Mouse (Mus musculus): ENCODE measurements around the gene Exoc6b. TPM values are rescaled to one million over a fixed set of nuclear protein-coding genes. Genes with fewer than 3 reads are reported as not detected.

Gene Exoc6b
- polyA plus RNA-seq, 1 experiment from 2014 or later = 5.2 TPM

DNA sequence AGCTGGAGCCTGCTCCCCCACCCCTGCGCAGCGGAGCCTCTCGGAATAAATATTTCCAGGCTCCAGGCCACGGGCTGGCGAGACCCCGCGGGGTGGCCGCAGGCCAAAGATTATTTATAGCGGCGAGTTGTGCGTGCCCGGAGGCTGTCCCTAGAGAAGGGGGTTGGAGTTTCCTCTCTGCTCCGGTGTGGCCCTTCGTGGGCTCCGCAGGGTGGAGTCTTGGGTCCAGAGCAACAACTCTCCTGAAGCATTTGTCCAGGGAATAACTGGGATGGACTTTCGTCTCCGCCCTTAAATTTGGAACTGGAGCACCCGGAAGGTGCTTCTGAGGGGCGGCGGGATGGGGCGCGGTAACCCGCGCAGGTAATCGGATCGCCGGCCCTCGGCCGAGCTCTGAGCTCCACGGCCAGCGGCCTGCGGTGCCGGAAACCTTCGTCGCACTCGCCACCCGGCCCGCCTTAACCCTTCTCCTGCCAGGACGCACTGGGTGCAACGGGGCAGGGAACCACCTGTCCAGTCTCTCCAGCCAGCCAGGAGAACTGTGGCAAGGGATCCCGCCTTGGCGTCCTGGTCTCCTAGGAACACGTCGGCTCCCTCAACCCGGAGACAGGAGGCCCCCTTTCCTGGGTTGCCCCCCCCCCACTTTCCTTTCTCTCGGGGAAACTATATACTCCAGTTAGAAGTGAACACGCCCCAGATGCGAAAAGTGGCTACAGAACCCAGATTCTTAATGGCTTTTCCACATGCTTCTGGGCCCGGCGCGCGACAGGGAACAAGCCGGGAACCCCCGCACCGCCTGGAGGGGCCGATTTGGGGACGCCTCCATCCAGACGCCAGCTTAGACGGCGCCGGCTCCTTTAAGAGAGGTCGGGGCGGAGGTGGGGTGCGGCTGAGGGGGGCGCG is 484.3 kb downstream of the Exoc6b start:
- Histone ChIP-seq H3K9ac (no peak overlapping the region; the same call in 1 of the 2 replicates), H3K27me3 (replicated peaks) (peaks cover 100% of the 10 kb centered on the region), H3K4me3 (peak overlapping the region; percentile 36), H3K9me3 (replicated peaks) (no peaks in the 10 kb centered on the region), H3K36me3 (no peaks in the 10 kb centered on the region), H3K4me2 (peak overlapping the region; percentile 61), H3K27ac (no peak overlapping the region), H3K4me1 (peaks cover 50% of the 10 kb centered on the region)
- no peak for ATAC-seq
- under 1% methylated on average over 66 of the region's 66 CpGs for WGBS (ENCODE audit: insufficient replicate concordance)

DNA sequence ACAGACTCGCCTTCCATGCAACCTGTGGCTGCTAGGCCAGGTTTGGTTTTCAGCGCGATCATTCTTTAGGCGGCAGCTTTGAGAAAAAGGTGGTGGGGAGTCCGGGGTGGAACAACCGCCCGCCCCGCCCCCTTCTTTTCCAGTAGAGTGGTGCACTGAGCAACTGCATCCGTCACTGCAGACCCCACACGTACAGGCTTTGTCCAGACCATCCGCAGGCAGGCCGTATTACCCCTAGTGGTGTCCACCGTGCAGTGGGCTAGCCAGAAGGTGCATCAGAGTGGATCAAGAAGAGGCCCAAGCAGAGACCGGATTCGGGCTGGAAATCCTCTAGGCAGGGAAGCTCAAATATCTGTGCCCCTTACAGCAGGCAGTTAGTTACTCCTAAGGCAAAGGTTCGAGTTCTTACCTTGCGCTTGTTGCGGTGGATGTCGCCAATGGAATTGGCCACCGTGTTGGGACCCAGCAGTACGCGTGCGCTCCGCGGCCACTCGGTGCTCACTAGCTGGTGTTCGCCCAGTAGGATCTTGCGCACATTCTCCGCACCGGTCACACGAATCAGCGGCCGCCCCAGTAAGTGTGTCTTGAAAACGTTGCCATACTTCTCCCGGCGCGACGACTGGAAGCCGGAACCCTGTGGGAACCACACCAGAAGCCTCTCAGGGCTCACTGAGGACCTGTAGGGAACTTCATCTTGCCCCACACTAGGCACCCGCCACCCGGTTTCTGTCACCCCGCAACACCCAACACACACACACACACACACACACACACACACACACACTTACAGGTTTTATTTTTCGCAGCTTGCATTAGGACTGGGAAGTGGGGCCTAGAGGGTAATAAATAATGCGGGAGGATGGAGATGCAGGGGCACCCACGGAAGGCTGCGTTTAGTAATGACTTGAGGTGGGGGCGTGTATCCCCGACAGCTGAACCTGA is 485.2 kb downstream of the Exoc6b start:
- peaks cover 45% of the 10 kb centered on the region for H3K4me1 ChIP-seq
- peak overlapping the region; percentile 61 for H3K4me2 ChIP-seq
- H3K9ac ChIP-seq = no peak overlapping the region
- ATAC-seq = no peak
- peaks cover 99% of the 10 kb centered on the region for H3K27me3 ChIP-seq (replicated peaks)
- peak overlapping the region; percentile 36 for H3K4me3 ChIP-seq
- WGBS (ENCODE audit: insufficient replicate concordance) = 2% methylated on average over 46 of the region's 48 CpGs
- no peaks in the 10 kb centered on the region for H3K9me3 ChIP-seq (replicated peaks)
- H3K27ac ChIP-seq = no peak overlapping the region
- no peaks in the 10 kb centered on the region for H3K36me3 ChIP-seq

DNA sequence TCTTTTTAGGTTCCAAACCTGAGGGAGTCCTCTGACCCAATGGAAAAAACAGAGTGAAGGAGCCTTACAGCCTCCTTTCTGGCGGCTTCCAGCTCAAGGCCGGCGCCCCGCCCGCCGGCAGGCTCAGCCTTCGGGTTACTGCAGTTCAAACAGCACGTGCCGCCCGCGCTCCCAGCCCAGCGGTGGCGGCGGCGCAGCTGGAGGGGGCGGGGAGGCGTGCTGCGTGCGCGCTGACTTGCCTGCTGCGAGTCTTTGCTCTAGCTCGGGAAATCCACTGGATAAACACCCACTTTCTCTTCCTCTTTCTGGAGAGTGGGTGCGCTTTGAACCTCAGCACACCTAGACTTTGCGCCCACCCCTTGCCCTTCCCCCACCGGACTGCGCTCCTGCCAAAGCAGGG is 485.9 kb downstream of the Exoc6b start:
- Histone ChIP-seq H3K27me3 (replicated peaks) (peaks cover 99% of the 10 kb centered on the region), H3K4me1 (peaks cover 41% of the 10 kb centered on the region), H3K4me2 (peak overlapping the region; percentile 61), H3K36me3 (no peaks in the 10 kb centered on the region), H3K9ac (no peak overlapping the region), H3K9me3 (replicated peaks) (no peaks in the 10 kb centered on the region), H3K27ac (no peak overlapping the region), H3K4me3 (peak overlapping the region; percentile 33)
- WGBS (ENCODE audit: insufficient replicate concordance) = 1% methylated on average over 26 of the region's 26 CpGs
- peak; percentile 42; the same call in 1 of the 2 replicates for ATAC-seq

DNA sequence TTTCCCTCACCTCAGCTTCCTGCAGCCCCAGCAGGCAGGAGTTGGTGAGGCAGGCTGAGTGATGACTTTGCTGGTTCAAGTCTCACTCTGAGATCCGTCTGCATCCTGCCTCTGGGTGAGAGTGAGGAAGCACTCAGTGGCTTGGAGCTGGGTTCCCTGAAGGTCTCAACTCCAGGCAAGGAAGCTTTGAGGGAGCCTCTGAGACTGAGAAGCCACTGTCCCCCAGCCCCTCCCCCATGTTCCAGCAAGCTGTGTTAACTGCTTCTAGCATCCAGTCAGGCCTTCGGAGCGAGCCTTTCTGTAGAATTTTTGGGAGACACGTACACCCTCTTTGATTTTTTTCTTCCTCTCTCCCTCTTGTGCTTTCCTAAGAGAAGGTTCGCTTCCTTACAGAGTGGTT is 486.5 kb downstream of the Exoc6b start:
- H3K36me3 ChIP-seq = no peaks in the 10 kb centered on the region
- ATAC-seq = no peak
- no peak overlapping the region for H3K9ac ChIP-seq
- H3K4me1 ChIP-seq = peaks cover 39% of the 10 kb centered on the region
- no peak overlapping the region for H3K4me3 ChIP-seq
- 15% methylated on average over 5 of the region's 5 CpGs for WGBS (ENCODE audit: insufficient replicate concordance)
- no peak overlapping the region; the same call in 1 of the 2 replicates for H3K4me2 ChIP-seq
- peaks cover 99% of the 10 kb centered on the region for H3K27me3 ChIP-seq (replicated peaks)
- no peaks in the 10 kb centered on the region for H3K9me3 ChIP-seq (replicated peaks)
- no peak overlapping the region for H3K27ac ChIP-seq

GRCm38 (mm10) chr6:84581833-84582445 is 487.4 kb downstream of the Exoc6b start:
- peaks cover 98% of the 10 kb centered on the region for H3K27me3 ChIP-seq (replicated peaks)
- H3K27ac ChIP-seq = no peak overlapping the region
- H3K9me3 ChIP-seq (replicated peaks) = no peaks in the 10 kb centered on the region
- H3K4me3 ChIP-seq = no peak overlapping the region
- 43% methylated on average over 9 of the region's 9 CpGs for WGBS (ENCODE audit: insufficient replicate concordance)
- no peak for ATAC-seq
- no peak overlapping the region for H3K9ac ChIP-seq
- H3K4me1 ChIP-seq = peaks cover 31% of the 10 kb centered on the region
- no peak overlapping the region for H3K4me2 ChIP-seq
- no peaks in the 10 kb centered on the region for H3K36me3 ChIP-seq

- H3K4me1 ChIP-seq = peaks cover 26% of the 10 kb centered on the region
- H3K4me2 ChIP-seq = no peak overlapping the region
- no peak for ATAC-seq
- H3K9ac ChIP-seq = no peak overlapping the region
- no peaks in the 10 kb centered on the region for H3K9me3 ChIP-seq (replicated peaks)
- no peak overlapping the region for H3K27ac ChIP-seq
- 54% methylated on average over 6 of the region's 6 CpGs for WGBS (ENCODE audit: insufficient replicate concordance)
- no peak overlapping the region for H3K4me3 ChIP-seq
- no peaks in the 10 kb centered on the region for H3K36me3 ChIP-seq
- H3K27me3 ChIP-seq (replicated peaks) = peaks cover 91% of the 10 kb centered on the region
These were observed 488.1 kb downstream of the Exoc6b start for GRCm38 (mm10) chr6:84580979-84581832.

DNA sequence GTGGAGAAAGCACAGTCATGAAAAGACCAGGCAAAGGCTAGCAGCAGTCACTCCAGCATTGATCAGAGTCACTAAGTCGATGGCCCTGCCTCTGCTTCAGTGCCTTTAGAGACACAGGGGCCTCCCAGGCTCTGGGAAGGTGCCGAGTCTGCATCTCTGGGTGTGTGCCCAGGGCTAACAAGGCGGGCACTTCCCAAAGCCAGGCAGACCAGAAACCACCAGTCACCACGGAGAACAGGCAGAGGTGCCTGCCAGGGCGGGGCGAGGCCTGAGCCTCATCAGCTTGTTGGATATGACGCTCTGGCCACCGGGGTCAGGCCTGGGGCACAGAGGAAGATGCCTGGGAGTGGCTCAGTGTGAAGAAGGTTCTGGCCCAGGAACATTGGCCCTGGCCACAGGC is 489.8 kb downstream of the Exoc6b start:
- Histone ChIP-seq H3K27me3 (replicated peaks) (peaks cover 89% of the 10 kb centered on the region), H3K4me1 (peaks cover 11% of the 10 kb centered on the region), H3K9me3 (replicated peaks) (no peaks in the 10 kb centered on the region), H3K9ac (no peak overlapping the region), H3K36me3 (no peaks in the 10 kb centered on the region), H3K4me3 (no peak overlapping the region), H3K4me2 (no peak overlapping the region), H3K27ac (no peak overlapping the region)
- no peak for ATAC-seq
- 47% methylated on average over 8 of the region's 8 CpGs for WGBS (ENCODE audit: insufficient replicate concordance)

DNA sequence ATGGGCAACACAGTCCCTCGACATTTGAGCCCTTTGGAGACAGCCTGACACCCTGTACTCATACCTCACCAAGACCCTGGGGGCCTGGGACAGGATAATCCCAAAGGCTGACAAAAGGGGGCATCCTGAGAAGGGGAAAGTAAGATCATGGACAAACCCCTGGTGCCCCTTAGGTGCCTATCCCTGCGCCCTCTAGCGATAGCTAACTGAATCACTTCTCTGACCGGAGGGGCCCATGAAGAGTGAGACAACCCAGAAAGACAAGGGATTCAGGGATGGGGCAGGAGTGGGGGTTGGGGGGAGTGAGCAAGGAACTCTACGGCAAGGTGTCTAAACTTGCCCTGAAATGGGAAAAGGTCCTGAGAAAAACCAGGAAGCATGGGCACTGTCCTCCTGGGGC is 490.4 kb downstream of the Exoc6b start:
- Histone ChIP-seq H3K9me3 (replicated peaks) (no peaks in the 10 kb centered on the region), H3K4me1 (0 out of 2 replicates have a peak, but pooled peaks cover 9% of the 10 kb centered on the region), H3K36me3 (no peaks in the 10 kb centered on the region), H3K9ac (no peak overlapping the region), H3K27ac (no peak overlapping the region), H3K4me3 (no peak overlapping the region), H3K27me3 (replicated peaks) (peaks cover 88% of the 10 kb centered on the region), H3K4me2 (no peak overlapping the region)
- ATAC-seq = no peak
- WGBS (ENCODE audit: insufficient replicate concordance) = 3% methylated on average over 5 of the region's 5 CpGs

DNA sequence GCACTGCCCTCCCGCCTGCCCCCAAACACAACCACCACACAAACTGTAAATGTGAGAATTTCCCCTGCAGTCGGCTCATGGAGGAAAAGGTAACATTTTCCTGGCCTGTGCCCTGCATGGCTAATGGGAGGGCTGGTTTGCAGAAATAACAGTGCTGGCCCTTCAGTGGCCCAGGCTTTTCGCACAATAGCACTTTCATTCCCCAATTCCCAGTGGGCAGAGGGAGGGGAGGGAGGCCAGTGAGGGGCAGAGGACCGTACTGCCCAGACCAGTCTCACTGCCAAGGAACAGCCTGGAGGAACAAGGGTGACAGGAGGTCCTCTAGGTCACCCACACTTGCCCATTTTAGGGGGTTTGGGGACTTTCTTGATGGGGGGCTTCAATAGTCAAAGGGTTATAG is 491.4 kb downstream of the Exoc6b start:
- Histone ChIP-seq H3K4me2 (no peak overlapping the region), H3K27ac (no peak overlapping the region), H3K9me3 (replicated peaks) (no peaks in the 10 kb centered on the region), H3K36me3 (no peaks in the 10 kb centered on the region), H3K4me3 (no peak overlapping the region), H3K4me1 (0 out of 2 replicates have a peak, but pooled peaks cover 5% of the 10 kb centered on the region), H3K27me3 (replicated peaks) (peaks cover 88% of the 10 kb centered on the region), H3K9ac (no peak overlapping the region)
- WGBS (ENCODE audit: insufficient replicate concordance) = 56% methylated on average over 4 of the region's 4 CpGs
- no peak for ATAC-seq

GRCm38 (mm10) chr6:84573905-84574660 is 495.2 kb downstream of the Exoc6b start:
- no peak overlapping the region for H3K9ac ChIP-seq
- no peaks in the 10 kb centered on the region for H3K36me3 ChIP-seq
- no peak for ATAC-seq
- H3K27me3 ChIP-seq (replicated peaks) = peaks cover 59% of the 10 kb centered on the region
- WGBS (ENCODE audit: insufficient replicate concordance) = 37% methylated on average over 25 of the region's 25 CpGs
- H3K9me3 ChIP-seq (replicated peaks) = no peaks in the 10 kb centered on the region
- no peak overlapping the region for H3K4me3 ChIP-seq
- H3K4me1 ChIP-seq = peaks cover 17% of the 10 kb centered on the region; the same call in 1 of the 2 replicates
- H3K4me2 ChIP-seq = peak overlapping the region; percentile 27
- H3K27ac ChIP-seq = no peak overlapping the region
